Mouse (Mus musculus): ENCODE data around the gene Cdk5r1.
"Not testable (repeated sequence)": the region's sequence is repeated elsewhere in the genome, so short reads cannot be mapped to it uniquely, and the experiment has no call there.

DNA sequence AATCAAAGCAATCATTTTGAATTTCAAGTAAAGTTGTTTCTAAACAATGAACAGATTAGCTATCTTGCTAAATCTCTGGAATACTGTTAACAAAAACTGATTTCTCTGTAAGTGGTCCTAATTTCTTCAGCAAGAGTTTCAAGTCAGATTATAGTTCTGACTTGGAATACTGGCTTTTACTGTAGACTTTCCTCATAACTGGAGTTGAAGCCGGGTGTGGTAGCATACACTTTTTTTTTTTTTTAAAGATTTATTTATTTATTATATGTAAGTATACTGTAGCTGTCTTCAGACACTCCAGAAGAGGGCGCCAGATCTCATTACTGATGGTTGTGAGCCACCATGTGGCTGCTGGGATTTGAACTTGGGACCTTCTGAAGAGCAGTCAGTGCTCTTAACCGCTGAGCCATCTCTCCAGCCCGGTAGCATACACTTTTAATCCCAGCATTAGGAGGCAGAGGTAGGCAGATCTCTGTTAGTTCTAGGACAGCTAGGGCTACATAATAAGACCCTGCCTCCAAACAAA, 13.2 kb upstream of the Cdk5r1 start:
- TF ChIP-seq CTCF, POLR2A (IDR thresholded peaks at IDR 0.05; ENCODE audit: insufficient read depth, low read depth, low read length): not testable (repeated sequence)
